Mouse (Mus musculus): ENCODE results near the gene Cdk6. TPM values are rescaled to one million over a fixed set of nuclear protein-coding genes. Genes with fewer than 3 reads are reported as not detected.

The Cdk6 gene
- total and polyA plus RNA-seq, 3 experiments: 79.0 to 318 (median 197) TPM

DNA sequence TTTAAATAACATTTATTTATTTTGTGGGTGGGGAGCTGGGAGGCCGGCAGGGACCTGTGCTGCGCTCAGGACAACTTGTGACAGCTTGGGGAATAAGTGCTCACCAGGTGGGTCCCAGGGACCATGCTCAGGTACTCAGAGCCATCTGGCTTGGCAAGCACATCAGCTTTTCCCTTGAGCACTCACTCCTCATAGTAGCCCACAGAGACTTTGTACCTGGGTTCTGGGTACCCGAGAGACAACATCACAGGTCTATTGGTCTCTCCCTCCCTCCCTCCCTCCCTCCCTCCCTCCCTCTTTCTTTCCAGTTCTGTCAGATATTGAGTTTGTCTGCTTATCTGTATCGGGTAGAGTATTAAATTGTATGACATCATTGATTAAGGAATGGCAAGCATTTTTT is 38.0 kb downstream of the Cdk6 start:
- TF ChIP-seq POLR2A (IDR thresholded peaks at IDR 0.05; ENCODE audit: control insufficient read depth in 1 of 2, insufficient read depth in 1 of 2, low read depth in 1 of 2, low read length in 2 of 2, poor library complexity in 1 of 2) (no peak), CTCF (IDR thresholded peaks at IDR 0.05 in 2 of 3, conservative IDR thresholded peaks at IDR 0.05 in 1 of 3; ENCODE audit: control insufficient read depth in 1 of 3, insufficient read depth in 1 of 3, low read depth in 2 of 3, low read length in 3 of 3, poor library complexity in 1 of 3, severe bottlenecking in 1 of 3) (no peak), POLR2AphosphoS2 (IDR thresholded peaks at IDR 0.05; ENCODE audit: low read length) (no peak), KAT2A (conservative IDR thresholded peaks at IDR 0.05; ENCODE audit: low read depth, low read length) (no peak), EP300 (IDR thresholded peaks at IDR 0.05; ENCODE audit: low read depth in 1 of 2, low read length in 2 of 2) (no peak), MAFK (IDR thresholded peaks at IDR 0.05; ENCODE audit: borderline replicate concordance, low read depth, low read length) (no peak), TBP (IDR thresholded peaks at IDR 0.05; ENCODE audit: low read depth, low read length) (no peak), MAZ (IDR thresholded peaks at IDR 0.05; ENCODE audit: low read depth, low read length) (no peak), JUND (IDR thresholded peaks at IDR 0.05; ENCODE audit: low read depth, low read length) (no peak), USF2 (IDR thresholded peaks at IDR 0.05; ENCODE audit: borderline replicate concordance in 1 of 2, insufficient read depth in 1 of 2, low read depth in 1 of 2, low read length in 2 of 2) (no peak), GATA1 (IDR thresholded peaks at IDR 0.05; ENCODE audit: low read depth, low read length) (no peak), MAX (IDR thresholded peaks at IDR 0.05; ENCODE audit: low read length) (no peak), ZC3H11A (IDR thresholded peaks at IDR 0.05; ENCODE audit: low read depth, low read length) (no peak), MYB (IDR thresholded peaks at IDR 0.05; ENCODE audit: low read depth, low read length) (no peak), GABPA (IDR thresholded peaks at IDR 0.05; ENCODE audit: low read depth, low read length) (no peak)
- H3K9ac ChIP-seq (ENCODE audit: control insufficient read depth, low read depth, low read length, poor library complexity, severe bottlenecking): no peak overlapping the region
- H3K36me3 ChIP-seq (ENCODE audit: control insufficient read depth in 1 of 2, insufficient read depth in 2 of 2, low read length in 2 of 2): peaks cover 22 to 40% of the 10 kb centered on the region in 2 experiments
- DNase-seq (ENCODE audit: low read depth, low spot score): no peak
- no peak overlapping the region for H3K4me3 ChIP-seq (ENCODE audit: control insufficient read depth in 1 of 2, insufficient read depth in 1 of 2, low read depth in 2 of 2, low read length in 2 of 2)
- peaks cover 82% of the 10 kb centered on the region for H3K79me2 ChIP-seq (ENCODE audit: control insufficient read depth, insufficient read depth, low read length, poor library complexity)
- H3K9me3 ChIP-seq (replicated peaks; ENCODE audit: insufficient read depth, low read length): no peaks in the 10 kb centered on the region
- peaks cover 0 to 2% of the 10 kb centered on the region in 2 experiments; a peak in 3 of 4 replicates for H3K4me1 ChIP-seq (ENCODE audit: control insufficient read depth in 1 of 2, insufficient read depth in 2 of 2, low read length in 2 of 2)
- H3K27ac ChIP-seq (ENCODE audit: control insufficient read depth, low read depth, low read length): no peak overlapping the region
- H3K27me3 ChIP-seq (ENCODE audit: control insufficient read depth in 1 of 2, insufficient read depth in 2 of 2, low read length in 2 of 2): no peaks in the 10 kb centered on the region

DNA sequence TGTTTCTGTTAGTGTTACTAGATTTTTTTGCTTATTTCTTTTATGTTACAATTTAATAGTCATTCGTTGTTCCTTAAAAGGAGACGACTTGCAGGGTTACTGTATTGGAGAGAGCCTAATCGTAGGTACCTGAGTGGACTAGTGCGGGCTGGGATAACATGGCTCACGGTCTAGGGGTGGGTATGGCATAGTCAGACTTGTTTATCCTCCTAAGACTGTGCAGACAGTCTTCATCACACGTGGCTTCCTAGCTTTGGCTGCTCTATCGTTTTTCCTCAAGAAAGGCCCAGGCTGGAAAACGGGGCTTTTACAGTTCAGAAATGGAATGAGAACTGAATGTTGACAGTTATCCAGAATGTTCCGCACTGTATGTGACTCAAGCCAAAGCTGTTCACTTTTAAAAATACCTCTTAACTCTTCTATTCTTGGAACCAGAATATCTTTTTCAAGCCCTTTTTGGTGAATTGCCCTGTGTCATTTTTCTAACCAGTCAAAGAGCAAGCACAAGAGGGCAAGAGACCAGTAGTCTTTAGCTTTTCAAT is 39.5 kb downstream of the Cdk6 start:
- no peak overlapping the region for H3K9ac ChIP-seq (ENCODE audit: control insufficient read depth, low read depth, low read length, poor library complexity, severe bottlenecking)
- H3K4me1 ChIP-seq (ENCODE audit: control insufficient read depth in 1 of 2, insufficient read depth in 2 of 2, low read length in 2 of 2): peaks cover 0 to 2% of the 10 kb centered on the region in 2 experiments; a peak in 3 of 4 replicates
- no peak for DNase-seq (ENCODE audit: low read depth, low spot score)
- H3K27me3 ChIP-seq (ENCODE audit: control insufficient read depth in 1 of 2, insufficient read depth in 2 of 2, low read length in 2 of 2): no peaks in the 10 kb centered on the region
- H3K36me3 ChIP-seq (ENCODE audit: control insufficient read depth in 1 of 2, insufficient read depth in 2 of 2, low read length in 2 of 2): peaks cover 18 to 37% of the 10 kb centered on the region in 2 experiments
- H3K4me3 ChIP-seq (ENCODE audit: control insufficient read depth in 1 of 2, insufficient read depth in 1 of 2, low read depth in 2 of 2, low read length in 2 of 2): no peak overlapping the region
- TF ChIP-seq ZNF384 (IDR thresholded peaks at IDR 0.05; ENCODE audit: low read depth, low read length) (no peak), NELFE (IDR thresholded peaks at IDR 0.05; ENCODE audit: low read depth, low read length) (no peak), MXI1 (IDR thresholded peaks at IDR 0.05; ENCODE audit: low read depth, low read length) (no peak), ZC3H11A (IDR thresholded peaks at IDR 0.05; ENCODE audit: low read depth, low read length) (no peak), EP300 (IDR thresholded peaks at IDR 0.05; ENCODE audit: low read depth in 1 of 2, low read length in 2 of 2) (no peak), UBTF (IDR thresholded peaks at IDR 0.05; ENCODE audit: borderline replicate concordance, insufficient read depth, low read depth, low read length) (no peak), BHLHE40 (IDR thresholded peaks at IDR 0.05; ENCODE audit: borderline replicate concordance, low read depth, low read length) (no peak), MAX (IDR thresholded peaks at IDR 0.05; ENCODE audit: low read length) (no peak), MEF2A (IDR thresholded peaks at IDR 0.05; ENCODE audit: extremely low read depth, insufficient replicate concordance, low read depth, low read length, poor library complexity, severe bottlenecking) (no peak), TCF12 (IDR thresholded peaks at IDR 0.05; ENCODE audit: low read depth, low read length) (no peak), TBP (IDR thresholded peaks at IDR 0.05; ENCODE audit: low read depth, low read length) (no peak), POLR2A (IDR thresholded peaks at IDR 0.05; ENCODE audit: control insufficient read depth in 1 of 2, insufficient read depth in 1 of 2, low read depth in 1 of 2, low read length in 2 of 2, poor library complexity in 1 of 2) (no peak), GABPA (IDR thresholded peaks at IDR 0.05; ENCODE audit: low read depth, low read length) (no peak), ZKSCAN1 (IDR thresholded peaks at IDR 0.05; ENCODE audit: low read depth, low read length) (no peak), GATA1 (IDR thresholded peaks at IDR 0.05; ENCODE audit: low read depth, low read length) (no peak), CHD2 (IDR thresholded peaks at IDR 0.05; ENCODE audit: low read length) (no peak), HCFC1 (IDR thresholded peaks at IDR 0.05; ENCODE audit: low read depth, low read length) (no peak), RCOR1 (IDR thresholded peaks at IDR 0.05; ENCODE audit: low read depth, low read length) (no peak), MAZ (IDR thresholded peaks at IDR 0.05; ENCODE audit: low read depth, low read length) (no peak), KAT2A (conservative IDR thresholded peaks at IDR 0.05; ENCODE audit: low read depth, low read length) (no peak)
- H3K9me3 ChIP-seq (replicated peaks; ENCODE audit: insufficient read depth, low read length): no peaks in the 10 kb centered on the region
- peaks cover 79% of the 10 kb centered on the region for H3K79me2 ChIP-seq (ENCODE audit: control insufficient read depth, insufficient read depth, low read length, poor library complexity)
- H3K27ac ChIP-seq (ENCODE audit: control insufficient read depth, low read depth, low read length): no peak overlapping the region
